Mouse (Mus musculus) cerebellum, postnatal 14 days (tissue): ENCODE measurements at regions not wholly inside any gene's neighbourhood (a gene's known extent, or its start where the extent isn't known, plus 50 kb on each side); places are given as distances from the start of the nearest gene placed in this dataset.
A peak's percentile ranks its signal among the peaks of the same experiment; 100 is the strongest.

ENCODE experiments used
- DNase-seq, 2 experiments: peaks; one replicate each; pipeline ENCODE4 v3.0.0; 2021; ENCODE audit warnings: mixed read lengths in 2 of 2

DNA sequence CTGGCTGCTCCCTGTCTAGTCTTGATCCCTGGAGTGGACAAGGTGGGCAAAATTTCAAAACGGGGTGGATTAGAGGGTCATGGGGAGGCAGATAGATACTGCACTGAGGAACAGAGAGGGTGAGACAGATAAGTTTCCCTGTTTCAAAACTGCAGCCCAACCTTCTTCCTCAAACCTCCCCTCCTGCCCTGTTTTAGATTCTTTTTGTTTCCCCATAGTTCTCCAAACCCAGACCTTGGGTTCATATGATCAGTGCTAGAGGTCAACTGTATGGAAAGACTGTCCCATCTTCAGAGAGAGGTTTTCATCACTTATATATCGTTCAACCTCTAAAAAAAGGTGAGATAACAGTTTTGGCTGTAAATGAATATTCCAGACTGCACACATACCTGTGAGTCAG is 152.1 kb upstream of the Spdye4c start:
- DNase-seq: no peak

DNA sequence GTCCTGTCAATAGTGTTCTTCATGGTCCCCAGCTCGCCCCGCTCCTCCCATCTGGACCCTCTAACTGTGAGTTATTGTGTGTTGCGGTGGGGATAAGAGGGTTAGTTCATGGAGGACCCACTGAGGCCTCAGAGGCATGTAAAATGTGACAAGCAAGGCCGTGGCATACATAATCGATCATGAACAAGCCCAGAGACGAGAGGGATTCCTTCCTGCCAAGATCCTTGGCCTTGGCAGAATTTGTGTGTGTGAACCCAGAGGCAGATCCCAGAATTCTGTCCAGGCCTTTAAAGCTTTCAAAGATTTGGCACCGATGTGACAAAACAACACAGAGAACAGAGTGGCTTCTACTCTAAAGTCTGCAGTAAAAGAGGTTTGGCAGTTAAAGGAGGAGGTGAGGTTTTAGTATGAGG is 146.4 kb upstream of the Spdye4c start:
- no peak for DNase-seq

DNA sequence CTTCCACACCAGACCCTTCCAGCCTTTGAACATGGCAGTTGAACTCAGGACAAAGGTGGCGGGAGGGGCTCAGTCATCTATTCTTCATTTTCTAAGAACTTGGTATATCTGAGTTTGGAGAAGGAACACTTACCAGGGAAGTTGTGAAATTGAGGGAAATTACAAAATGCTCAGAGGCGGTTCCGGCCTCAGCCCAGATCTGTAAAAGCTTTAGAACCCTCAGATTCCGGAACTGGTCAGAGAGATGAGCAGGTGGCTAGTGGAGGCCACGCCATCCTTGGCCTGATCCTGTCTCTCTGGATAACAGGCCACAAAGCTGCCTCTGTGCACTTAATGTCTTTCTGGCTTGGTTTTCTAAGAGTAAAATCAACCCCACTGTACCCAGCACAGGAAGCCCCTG is 145.6 kb upstream of the Spdye4c start:
- DNase-seq: no peak

DNA sequence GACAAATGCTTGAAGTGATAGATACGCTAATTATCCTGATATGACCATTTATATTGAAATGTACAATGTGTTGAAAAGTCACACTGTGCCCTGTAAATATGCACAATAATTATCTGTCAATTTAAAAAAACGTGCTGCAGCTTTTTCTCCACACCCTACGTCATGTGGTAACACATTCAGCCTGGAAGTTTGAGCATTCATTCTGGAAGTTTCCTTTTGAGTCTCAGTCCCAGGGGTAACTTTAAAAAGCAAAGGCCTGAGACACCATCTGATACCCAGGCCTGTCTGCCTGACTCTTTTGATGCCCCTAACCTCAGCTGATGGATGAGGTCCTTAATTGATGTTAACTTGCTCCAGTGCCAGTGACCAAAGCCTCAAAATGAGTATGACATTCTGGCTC is 141.7 kb upstream of the Spdye4c start:
- DNase-seq: no peak

DNA sequence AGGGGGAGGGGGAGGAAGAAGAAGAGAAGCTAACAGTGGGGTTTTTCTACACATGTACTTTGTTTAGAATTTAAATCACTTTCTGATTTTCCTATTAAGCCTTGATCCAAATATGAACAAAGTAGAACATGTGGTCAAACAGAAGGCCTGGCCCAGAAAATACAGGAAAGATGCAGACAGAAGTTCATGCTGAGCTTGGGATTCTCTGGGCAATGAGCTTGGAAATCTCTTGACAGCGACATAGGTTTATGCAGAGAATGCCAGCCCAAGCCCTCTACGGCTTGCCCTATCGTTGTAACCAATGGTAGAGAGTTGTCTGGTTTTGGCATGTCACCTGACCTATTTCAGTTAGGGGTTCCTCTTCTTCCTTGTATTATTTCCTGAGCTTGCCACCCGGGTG is 141.0 kb upstream of the Spdye4c start:
- DNase-seq: peak; percentile 48 to 63

DNA sequence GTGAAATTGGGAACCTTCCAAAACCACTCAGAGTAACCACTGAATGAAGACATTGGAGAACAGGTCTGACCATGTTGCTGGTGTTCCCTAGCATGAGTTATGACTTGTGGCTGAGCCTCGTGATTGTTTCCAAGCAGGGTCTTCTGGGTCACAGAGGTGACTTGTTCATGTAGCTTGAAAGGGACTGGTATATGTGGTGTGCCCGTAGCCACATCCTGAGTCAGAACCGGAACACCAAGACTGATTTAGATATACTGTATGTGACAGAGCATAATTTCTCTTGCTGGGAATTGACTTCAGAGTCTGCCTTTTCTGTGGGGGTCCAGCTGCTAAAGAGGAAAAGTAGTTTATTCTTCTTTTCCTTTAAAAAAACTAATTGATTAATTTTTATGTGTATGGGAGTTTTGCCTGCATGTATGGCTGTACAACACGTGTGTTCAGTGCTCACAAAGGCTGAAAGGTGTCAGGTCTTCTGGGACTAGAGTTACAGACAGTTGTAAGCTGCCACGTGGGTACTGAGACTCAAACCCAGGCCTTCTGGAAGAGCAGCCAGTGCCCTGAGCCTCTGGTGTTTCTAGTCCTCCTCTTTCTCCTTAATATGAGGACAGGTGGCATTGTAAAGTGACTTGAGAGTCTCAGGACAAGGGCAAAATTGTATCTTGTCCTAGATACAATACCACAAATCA is 139.3 kb upstream of the Spdye4c start:
- DNase-seq: no peak

DNA sequence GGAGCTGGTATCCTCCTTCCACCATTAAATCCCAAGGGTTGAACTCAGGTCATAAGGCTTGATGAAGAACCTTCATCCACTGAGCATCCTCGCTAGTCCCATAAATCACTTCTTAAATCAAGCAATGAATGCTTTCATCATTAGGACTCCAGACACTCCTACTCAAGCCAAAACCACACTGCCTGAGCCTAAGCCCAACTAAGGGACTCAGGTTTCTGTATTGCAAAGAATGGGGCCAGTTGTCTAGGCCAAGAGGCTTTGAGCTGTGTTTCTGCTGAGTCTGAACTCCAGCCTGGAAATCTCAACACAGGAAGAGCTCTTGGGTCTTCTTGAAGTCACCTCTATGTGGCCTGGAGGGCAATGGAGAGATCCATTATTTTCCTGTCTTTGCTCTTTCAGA is 138.4 kb upstream of the Spdye4c start:
- no peak for DNase-seq

DNA sequence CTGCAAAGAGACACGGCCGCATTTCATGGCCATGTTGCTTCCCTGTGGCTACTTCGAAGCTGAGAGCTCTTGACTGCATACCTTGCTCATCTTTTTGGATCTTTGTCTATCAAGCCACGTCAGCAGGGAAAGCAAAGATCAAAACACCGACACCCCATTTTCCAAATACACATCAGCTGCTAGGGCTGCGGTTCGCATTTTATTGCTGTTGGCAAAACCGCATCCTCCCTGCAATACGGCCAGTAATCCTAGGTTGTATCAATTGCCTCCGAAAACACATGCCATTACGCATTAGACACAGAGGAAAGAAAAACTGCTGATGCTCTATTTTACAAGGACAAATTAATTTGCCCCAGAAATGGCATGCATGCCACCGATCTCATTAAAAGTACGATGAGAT is 136.5 kb upstream of the Spdye4c start:
- no peak for DNase-seq

DNA sequence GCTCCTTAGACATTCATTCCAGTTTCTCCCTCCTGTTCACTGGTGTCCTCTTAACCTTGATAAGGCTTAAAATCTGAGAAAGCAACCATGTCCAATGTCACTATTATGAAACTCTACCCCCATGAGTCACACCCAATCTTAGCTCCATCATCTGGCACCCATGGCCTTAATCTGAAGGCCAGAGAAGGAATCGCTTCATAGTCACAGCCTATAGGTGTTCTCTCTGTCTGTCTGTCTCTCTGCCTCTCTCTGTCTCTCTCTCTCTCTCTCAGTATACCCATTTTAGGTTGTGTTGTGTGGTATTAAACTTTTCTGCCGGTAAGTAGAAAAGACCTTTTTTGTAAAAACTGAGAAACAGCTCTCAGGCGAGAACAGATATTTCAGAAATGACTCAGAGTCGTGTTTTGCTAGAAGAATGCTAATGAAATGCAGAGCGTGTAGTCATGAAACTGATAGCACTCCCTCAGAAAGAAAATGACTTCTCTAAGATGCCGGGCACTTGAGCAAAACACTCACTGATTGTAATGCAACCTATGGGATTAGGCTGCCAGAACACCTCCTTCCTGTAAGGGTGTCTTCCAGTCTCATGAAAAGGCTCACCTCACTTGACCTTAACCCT is 133.3 kb upstream of the Spdye4c start:
- no peak for DNase-seq

DNA sequence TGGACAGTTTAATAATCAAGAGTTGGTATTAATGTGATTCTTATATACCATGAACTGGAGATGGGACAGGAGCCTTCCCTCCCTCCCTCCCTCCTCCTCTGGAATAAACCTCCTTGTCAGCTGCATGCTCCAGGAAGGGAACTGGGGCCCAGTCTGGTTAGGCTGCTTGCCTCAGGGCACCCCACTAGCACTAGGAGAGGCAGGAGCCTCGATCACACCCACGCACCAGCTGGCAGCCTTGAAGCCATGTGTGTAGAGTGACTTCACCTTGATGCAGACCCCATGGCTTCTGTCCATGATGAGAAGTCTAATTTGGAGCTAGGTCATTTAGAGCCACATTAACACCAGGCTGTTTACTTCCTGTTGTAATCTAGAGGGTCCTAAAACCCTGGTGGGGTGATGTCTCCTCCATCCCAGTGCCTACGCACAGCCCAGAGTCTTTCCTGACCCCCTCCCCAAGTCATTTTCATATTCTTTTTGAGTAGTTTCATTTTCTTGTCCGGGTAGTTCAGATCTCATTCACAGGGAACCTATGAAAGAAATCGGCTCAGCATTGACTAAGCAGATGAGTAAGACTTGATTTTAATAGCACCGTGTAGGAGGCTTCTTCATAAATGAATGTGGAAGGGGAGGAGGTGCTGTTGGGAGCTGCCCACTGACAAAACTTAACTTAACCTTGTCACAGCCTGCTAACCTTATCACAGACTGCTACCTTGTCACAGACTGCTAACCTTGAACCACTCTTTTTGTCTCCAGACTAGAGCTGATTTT is 125.6 kb upstream of the Spdye4c start:
- DNase-seq: peak; percentile 24 to 31

DNA sequence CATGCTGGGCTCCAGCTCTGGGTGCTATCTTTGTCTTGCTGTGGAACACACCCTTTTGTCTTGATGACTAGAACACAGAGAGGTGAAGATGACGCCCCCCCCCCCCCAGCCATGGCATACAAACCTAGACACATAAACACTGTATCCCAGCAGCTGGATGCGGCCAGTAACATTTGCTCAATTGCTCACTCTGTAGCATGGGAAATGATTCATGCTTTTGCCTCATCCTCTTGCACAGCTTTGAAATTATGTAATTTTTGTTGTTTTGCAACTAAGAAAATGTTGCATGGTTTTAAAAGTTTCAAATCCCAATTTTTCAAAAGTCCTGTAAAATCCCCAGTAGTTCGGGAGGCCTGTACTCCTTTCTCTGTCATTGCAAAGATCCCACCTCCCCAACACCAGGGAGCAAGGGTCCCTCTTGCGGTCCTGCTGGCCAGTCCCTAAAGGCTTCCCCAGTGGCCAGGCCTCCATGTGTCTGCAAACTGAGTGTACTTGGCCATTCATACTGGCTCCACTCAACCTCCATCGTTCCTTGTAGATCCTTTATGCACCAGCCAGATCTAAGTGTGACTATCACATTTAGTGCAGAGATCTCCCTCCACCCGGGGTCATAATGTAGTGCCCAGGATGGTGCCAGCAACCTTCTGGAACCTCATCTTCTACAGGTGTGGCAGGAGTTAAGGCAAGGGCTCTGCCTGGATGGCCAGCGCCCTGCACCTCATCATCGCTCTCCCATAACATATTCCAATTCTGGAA is 123.3 kb upstream of the Spdye4c start:
- DNase-seq: no peak

DNA sequence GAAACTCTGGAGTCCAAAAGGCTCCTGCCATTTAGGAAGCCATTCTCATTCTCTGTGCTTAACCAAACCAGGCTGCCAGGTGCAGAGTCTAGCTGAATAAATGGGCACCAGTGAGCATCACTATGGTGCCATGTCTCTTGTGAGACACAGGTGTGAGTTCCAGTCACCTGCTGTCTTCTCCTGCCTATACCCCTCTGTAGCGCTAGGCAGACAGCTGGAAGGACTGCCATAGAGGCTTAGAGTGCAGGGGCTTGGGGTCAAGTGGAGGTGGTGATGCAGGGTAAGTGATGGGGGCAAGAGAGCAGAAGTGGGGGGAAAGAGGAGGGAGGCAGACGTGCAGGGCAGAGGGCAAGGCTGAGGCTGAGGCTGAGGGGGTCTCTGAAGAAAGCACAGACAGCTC is 122.7 kb upstream of the Spdye4c start:
- DNase-seq: no peak

DNA sequence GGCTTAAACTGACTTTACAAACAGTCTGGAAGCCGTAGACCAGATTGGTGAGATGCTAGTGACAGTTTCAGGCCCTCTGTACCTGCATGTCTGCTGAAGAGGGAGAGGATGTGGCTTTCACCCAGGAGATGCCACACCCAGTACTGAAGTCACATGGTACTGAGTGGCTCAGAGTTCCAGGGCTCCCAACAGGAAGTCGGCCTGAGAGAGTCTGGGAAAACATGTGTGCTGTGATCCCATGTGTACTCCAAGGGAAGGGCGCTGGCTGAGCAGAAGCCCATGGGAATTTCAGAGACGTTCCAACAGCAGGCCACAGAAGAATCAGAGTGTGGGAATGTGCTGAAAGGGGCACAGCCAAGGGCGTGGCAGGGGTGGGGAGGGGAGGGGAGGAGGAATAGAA is 120.7 kb upstream of the Spdye4c start:
- DNase-seq: no peak

DNA sequence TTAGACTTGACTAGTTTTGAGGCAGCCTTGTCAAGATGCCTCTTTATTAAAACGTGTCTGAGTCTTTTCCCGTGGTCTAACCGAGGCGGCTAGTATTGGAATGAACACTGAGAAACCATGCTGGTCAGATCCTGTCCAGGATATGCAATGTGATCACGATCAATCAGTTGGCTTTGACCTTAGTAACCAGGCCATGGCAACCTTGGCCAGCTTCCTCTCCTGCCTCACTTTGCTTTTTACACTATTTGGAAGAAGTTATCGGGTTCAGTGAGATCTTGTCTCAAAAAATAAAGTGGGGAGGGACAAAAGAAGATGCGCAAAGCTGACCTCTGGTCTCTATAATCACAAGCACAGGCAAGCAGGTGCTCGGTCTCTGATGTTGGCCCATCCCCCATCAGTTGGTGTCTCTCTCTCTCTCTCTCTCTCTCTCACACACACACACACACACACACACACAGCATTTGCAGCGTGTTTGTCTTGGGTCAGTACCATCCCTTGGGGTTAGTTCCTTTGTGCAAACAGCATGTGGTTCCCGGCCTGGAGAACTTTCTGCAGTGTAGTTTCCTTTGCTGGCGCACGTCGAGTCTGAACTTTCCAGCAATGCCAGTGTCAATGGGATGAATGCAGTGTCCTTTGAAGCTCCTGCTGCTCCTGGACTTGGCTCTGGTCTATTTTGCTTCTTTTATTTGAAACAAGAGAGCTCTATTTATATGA is 117.6 kb upstream of the Spdye4c start:
- no peak for DNase-seq

DNA sequence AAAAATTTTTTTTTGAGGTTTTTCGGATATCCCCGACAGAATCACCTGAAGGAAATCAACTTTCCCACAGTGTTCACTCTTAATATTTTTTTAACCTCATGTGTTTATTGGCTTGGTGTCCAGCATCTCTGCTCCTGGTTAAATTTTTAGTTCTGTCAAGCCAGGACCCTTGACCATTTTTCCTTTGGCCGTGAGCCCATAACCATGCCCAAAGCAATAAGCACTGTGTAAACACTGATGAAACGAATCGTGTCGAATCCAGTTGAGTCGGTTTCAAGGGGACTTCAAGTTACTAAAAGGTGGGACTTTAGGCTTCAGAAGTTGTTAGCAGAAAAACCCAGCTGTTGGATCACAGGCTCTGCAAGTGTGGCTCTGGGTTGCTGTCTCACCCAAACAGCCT is 117.0 kb upstream of the Spdye4c start:
- no peak for DNase-seq

DNA sequence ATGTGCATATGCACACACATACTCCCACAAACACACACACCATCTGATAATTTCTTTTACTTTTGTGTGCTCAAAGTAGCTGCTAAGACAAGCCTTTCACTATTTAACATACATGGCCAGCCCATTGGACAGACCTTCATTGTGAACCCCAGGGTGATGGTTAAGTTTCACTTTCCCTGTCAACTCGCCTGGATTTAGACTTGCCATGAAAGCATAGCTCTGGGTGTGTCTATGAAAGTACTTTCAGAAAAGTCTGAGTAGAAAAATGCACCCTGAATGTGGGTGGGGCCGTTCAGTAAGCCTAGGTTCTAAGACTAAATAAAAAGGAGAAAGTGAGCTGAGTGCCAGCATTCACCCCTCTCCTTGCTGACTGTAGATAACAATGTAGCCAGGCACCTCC is 113.8 kb upstream of the Spdye4c start:
- no peak for DNase-seq

DNA sequence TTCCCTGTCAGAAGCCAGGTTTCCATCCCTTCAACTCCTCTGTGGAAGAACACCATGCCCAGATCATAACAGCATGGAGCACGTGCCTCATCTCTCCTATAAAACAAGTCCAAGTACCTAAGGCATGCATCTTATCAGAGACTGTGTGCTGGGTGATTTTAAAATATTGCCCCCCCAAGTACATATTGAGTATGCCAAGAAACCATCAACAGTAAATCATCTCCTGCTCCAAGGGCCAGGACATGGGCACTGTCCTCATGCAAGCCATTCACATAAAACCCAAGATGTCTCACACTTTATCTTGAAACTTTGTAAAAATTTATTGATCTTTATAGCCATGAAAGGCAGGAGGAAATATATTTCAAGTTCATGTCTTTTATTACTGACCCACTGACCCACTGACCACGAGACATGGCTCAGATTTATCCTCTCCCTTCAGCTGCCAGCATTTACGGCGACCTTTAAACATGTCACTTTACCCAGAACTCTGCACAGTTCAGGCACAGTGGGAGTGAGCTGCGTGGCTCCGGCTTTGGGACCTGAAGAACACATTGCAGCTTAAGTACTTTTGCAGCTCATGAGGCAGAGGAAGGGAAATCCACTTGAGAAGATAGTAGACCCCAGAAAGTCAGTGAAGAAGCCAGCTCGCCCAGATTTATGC is 99.7 kb upstream of the Spdye4c start:
- DNase-seq: no peak

DNA sequence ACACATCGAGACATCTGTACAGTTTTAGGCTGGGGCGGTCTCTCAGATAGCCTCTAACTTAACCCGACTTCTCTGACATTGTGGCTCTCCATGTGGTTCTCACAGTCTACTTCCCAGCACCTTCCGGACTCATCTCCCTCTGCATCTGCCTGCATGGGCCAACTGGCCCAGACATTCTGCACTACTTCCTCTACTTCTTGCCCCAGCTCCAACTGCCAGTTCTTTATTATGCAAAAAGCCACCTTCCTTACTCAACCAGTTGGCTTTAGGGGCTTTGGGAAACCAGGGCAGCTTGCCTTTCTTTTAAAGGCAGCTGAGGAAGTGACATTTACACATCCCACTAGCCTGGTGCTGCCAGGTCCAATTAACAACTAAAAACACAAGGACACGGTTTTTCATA is 97.1 kb upstream of the Spdye4c start:
- DNase-seq: no peak

DNA sequence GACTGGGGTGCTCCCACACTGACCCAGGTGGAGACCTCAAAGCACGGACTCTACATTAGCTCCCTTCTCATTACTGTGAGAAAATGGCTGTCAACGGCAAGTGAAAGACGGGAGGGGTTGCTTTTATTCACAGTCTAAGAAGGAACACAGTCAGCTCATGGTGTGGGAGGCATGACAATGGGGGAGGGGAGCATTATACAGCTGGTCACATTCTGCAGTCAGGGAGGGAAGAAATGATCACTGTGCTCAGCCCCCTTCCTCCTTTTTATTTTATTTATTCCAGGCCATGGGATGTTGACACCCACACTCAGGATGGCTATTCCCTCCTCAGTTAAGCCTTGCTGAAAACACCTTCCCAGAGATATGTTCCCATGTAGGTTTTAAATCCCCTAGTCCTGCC is 93.1 kb upstream of the Spdye4c start:
- no peak for DNase-seq

DNA sequence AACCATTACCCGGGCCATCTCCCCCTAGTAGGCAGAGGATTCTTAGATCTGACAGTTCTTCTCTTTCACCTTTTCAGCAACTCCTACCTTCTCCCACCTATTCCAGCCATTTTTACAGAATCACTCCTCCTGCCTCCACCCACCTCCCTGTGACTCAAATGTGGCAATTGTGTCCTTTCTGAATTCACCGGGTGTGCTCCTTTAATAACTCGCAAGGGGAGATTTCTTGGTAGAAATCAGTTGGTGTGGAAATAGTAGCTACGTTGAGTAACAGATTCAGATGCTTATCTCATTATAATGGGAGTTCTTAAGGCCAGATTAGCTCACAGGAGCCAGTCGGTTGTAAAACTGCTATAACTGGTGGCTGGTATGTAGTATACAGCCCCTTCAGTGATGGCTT is 92.4 kb upstream of the Spdye4c start:
- DNase-seq: no peak

DNA sequence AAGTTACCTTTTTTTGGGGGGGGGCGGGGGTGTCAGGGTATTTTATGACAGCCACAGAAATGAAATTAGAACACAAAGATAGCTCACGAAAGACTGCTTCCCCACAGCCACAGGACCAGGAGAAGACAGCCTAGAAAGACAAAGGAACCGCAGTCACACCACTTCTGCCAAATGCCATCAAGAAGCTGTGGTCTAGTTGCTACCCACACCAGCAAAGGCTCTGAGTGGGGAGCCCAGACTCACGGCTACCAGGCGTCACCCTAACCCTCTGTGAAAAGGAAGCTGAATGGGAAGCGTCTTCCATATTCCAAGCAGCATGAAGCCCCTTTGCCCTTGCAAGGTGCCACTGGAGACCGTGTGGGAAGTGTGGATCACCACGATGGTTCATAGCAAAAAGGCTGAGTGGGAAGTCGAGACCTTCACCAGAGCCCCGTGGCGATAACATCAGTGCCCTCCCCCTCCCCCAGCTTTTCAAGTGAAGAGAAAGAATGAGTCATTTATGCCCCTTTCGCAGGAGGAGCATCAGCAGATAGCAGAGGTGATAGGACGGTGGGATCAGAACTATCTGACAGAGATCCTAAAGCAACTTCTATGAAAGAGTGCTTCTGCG is 91.3 kb upstream of the Spdye4c start:
- no peak for DNase-seq

DNA sequence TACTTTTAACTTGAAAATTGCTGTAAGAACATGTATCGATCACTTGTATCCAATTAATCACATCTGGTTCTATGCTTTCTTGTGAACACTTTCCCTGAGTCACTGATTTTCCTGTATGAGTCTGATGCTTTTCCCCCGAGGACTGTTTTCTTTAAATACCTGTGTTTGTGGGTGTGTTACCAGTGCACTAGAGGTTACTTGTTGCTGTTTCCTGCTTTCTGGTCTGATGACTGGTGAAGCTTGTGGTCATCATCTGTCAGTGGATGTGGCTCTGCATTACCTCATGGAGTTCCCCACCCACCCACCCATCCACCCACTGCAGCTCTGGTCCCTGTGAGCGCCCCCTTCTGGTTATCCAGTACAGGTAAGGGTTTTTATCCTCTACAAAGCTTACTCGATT is 88.3 kb upstream of the Spdye4c start:
- DNase-seq: peak; percentile 14 to 32
